ENCODE assay signal across 35 mouse cellular contexts in the genomic region with DNA sequence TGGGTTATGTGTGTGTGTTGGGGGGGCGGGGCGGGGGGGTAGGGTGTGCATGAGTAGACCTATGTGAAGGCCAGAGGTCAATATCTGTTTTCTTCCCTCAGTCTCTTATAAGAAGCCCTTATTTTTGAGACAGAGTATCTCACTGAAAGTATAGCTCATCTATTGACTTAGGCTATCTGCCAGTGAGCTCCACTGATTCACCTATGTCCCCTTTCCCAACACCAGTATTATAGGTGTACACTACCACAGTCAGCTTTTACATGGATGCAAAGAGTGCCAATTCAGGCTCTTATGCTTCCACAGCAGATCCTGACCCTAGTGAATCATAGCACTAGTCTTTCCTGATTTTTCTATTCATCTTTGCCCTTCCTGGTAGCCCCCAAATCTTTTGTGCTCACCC.
"Had no signal": no experiment of that assay in that cellular context is flagged by ENCODE, and none has a peak within 500 bp of the region (broad histone marks: within the 10 kb centered on the region; RNA-seq: fewer than 3 reads in every experiment).

No protein-coding gene starts in this region.

- H3K9me3 ChIP-seq: heart, embryonic 15.5 days; hindbrain, embryonic 13.5 days; hindbrain, embryonic 15.5 days; intestine, embryonic 15.5 days had no signal

- DNase-seq: heart, adult 2 months; heart, postnatal 10 days; heart, postnatal 14 days; heart, postnatal 36 days; heart, postnatal 4 days; kidney, adult 11 months; kidney, adult 18-20 months; kidney, adult 2 months; kidney, adult 8-10 months; kidney, adult 9 months; kidney, postnatal 10 days; kidney, postnatal 14 days; kidney, postnatal 25 days; kidney, postnatal 36 days; kidney, postnatal 4 days; layer of hippocampus, adult 9-11 months had no signal

- H3K4me2 ChIP-seq: heart, embryonic 11.5 days; heart, embryonic 12.5 days; heart, embryonic 13.5 days; heart, embryonic 15.5 days; hindbrain, embryonic 12.5 days; hindbrain, embryonic 13.5 days; hindbrain, embryonic 14.5 days; hindbrain, embryonic 15.5 days; intestine, embryonic 15.5 days; kidney, embryonic 15.5 days had no signal

- ATAC-seq: hindbrain, embryonic 16.5 days; hindbrain, postnatal 0 days; inflammation-experienced regulatory T-cells, adult 6 months; intestine, embryonic 15.5 days; intestine, embryonic 16.5 days; intestine, postnatal 0 days had no signal

- H3K27ac ChIP-seq: heart, adult 2 months; heart, embryonic 10.5 days; heart, embryonic 13.5 days; heart, embryonic 15.5 days; hindbrain, embryonic 10.5 days; hindbrain, embryonic 12.5 days; hindbrain, embryonic 13.5 days; hindbrain, embryonic 14.5 days; hindbrain, embryonic 15.5 days; hindbrain, postnatal 0 days; intestine, embryonic 15.5 days; kidney, embryonic 15.5 days; kidney, postnatal 0 days; layer of hippocampus, adult 2 months had no signal

- H3K4me3 ChIP-seq: heart, adult 2 months; heart, embryonic 10.5 days; heart, embryonic 12.5 days; heart, embryonic 13.5 days; heart, embryonic 15.5 days; hindbrain, embryonic 10.5 days; hindbrain, embryonic 12.5 days; hindbrain, embryonic 13.5 days; hindbrain, embryonic 15.5 days; intestine, embryonic 15.5 days; kidney, embryonic 15.5 days; layer of hippocampus, adult 2 months had no signal

- H3K9ac ChIP-seq: heart, embryonic 12.5 days; heart, embryonic 13.5 days; heart, embryonic 15.5 days; hindbrain, embryonic 12.5 days; hindbrain, embryonic 13.5 days; hindbrain, embryonic 14.5 days; hindbrain, embryonic 15.5 days; intestine, embryonic 15.5 days; kidney, embryonic 15.5 days had no signal

- H3K36me3 ChIP-seq: heart, embryonic 10.5 days; heart, embryonic 12.5 days; heart, embryonic 13.5 days; heart, embryonic 15.5 days; hindbrain, embryonic 10.5 days; hindbrain, embryonic 12.5 days; hindbrain, embryonic 13.5 days; hindbrain, embryonic 15.5 days; intestine, embryonic 15.5 days; kidney, embryonic 15.5 days had no signal

- H3K27me3 ChIP-seq: heart, embryonic 12.5 days; heart, embryonic 13.5 days; heart, embryonic 15.5 days; hindbrain, embryonic 15.5 days; intestine, embryonic 15.5 days had no signal
